Mouse (Mus musculus) colon, adult 2 months (tissue): Measurements from ENCODE around the gene Mup7. TPM values are rescaled to one million over a fixed set of nuclear protein-coding genes. Genes with fewer than 3 reads are reported as not detected.

Experiments
- polyA plus RNA-seq: library from polyadenylated mRNA; depleted of rRNA; stranded (reverse); fragments of >200 nt; gene quantifications from 2 replicates; pipeline ENCODE4 v1.2.3, GENCODE M21; 2012; rRNA removed

Mup7 gene
- not detected in 2 replicates for polyA plus RNA-seq

GRCm38 (mm10) chr4:60070375-60070774 lies at the start of gene Mup7:
Gene Mup7, minus strand, starts transcription at chr4:60070475.

Other genes with a start within 250 kb of the Mup7 start
- gene Slc46a2, start 155.4 kb downstream of the Mup7 start, polyA plus RNA-seq, result not detected in 2 replicates
- not detected in 2 replicates for gene Mup4, start 109.8 kb downstream of the Mup7 start, polyA plus RNA-seq
- not detected in 2 replicates for gene Mup6, start 106.2 kb downstream of the Mup7 start, polyA plus RNA-seq
- gene Mup2, start 83.8 kb upstream of the Mup7 start, polyA plus RNA-seq, result not detected in 2 replicates
- gene Mup8, start 152.1 kb upstream of the Mup7 start, polyA plus RNA-seq, result not detected in 2 replicates